Mouse (Mus musculus): ENCODE data around the gene Olfr125.

- no peak for TF ChIP-seq CTCF (IDR thresholded peaks at IDR 0.05; ENCODE audit: borderline replicate concordance, control insufficient read depth, extremely low read depth, insufficient read depth, low read length, poor library complexity)
- TF ChIP-seq POLR2A (IDR thresholded peaks at IDR 0.05; ENCODE audit: control insufficient read depth, extremely low read depth, insufficient read depth, low read length, poor library complexity) = no peak
These were observed 37.0 kb downstream of the Olfr125 start for GRCm38 (mm10) chr17:37869676-37870205.

Measured in thymus, adult 2 months (tissue).